Mouse (Mus musculus): ENCODE results near the gene Rps6ka4.

- TF ChIP-seq CTCF (IDR thresholded peaks at IDR 0.05), result no peak
- no peak for TF ChIP-seq EP300 (IDR thresholded peaks at IDR 0.05; ENCODE audit: insufficient read depth, low read depth, low read length)
- TF ChIP-seq POLR2A (IDR thresholded peaks at IDR 0.05; ENCODE audit: insufficient read depth, low read depth, low read length), result no peak
These were observed 35.4 kb upstream of the Rps6ka4 start for GRCm38 (mm10) chr19:6875834-6876233.
